28 mouse cellular contexts compared by ENCODE assay signal in genomic region chr1:130099227-130099626, GRCm38 (mm10).
DNase-seq lines count a peak whose midpoint lies in the region; ATAC-seq and TF ChIP-seq lines count a peak whose summit lies in the region.
"Had no signal": no experiment of that assay in that cellular context is flagged by ENCODE, and none has a peak within 500 bp of the region (broad histone marks: within the 10 kb centered on the region; RNA-seq: fewer than 3 reads in every experiment).

No protein-coding gene starts in this region.

- TF ChIP-seq POLR2A in heart, adult 2 months (IDR thresholded peaks at IDR 0.05; ENCODE audit: insufficient read depth, low read depth, low read length), result no peak

- no peaks in the 10 kb centered on the region for H3K36me3 ChIP-seq in heart, adult 2 months (ENCODE audit: control insufficient read depth, insufficient read depth, low read length)
- no peaks in the 10 kb centered on the region for H3K36me3 ChIP-seq in lung, embryonic 16.5 days (ENCODE audit: control insufficient read depth, insufficient read depth, low read length)
- H3K36me3 ChIP-seq: embryonic facial prominence, embryonic 10.5 days; embryonic facial prominence, embryonic 13.5 days; forebrain, embryonic 12.5 days; forebrain, embryonic 15.5 days; heart, embryonic 12.5 days; heart, embryonic 15.5 days; hindbrain, embryonic 12.5 days; hindbrain, embryonic 15.5 days had no signal

- TF ChIP-seq EP300 in heart, adult 2 months (IDR thresholded peaks at IDR 0.05; ENCODE audit: insufficient read depth, low read depth, low read length), result no peak

- no peak overlapping the region for H3K27ac ChIP-seq in heart, adult 2 months
- H3K27ac ChIP-seq in lung, embryonic 16.5 days (ENCODE audit: low read length), result no peak overlapping the region
- H3K27ac ChIP-seq: embryonic facial prominence, embryonic 10.5 days; embryonic facial prominence, embryonic 13.5 days; forebrain, embryonic 12.5 days; forebrain, embryonic 15.5 days; gastrocnemius, adult 2 months; heart, embryonic 15.5 days; hindbrain, embryonic 12.5 days; hindbrain, embryonic 15.5 days had no signal

- H3K27me3 ChIP-seq in heart, adult 2 months (ENCODE audit: control insufficient read depth, insufficient read depth, low read length), result no peaks in the 10 kb centered on the region
- H3K27me3 ChIP-seq in lung, embryonic 16.5 days (ENCODE audit: control insufficient read depth, insufficient read depth, low read depth, low read length), result no peaks in the 10 kb centered on the region
- H3K27me3 ChIP-seq: embryonic facial prominence, embryonic 13.5 days; forebrain, embryonic 12.5 days; forebrain, embryonic 15.5 days; heart, embryonic 12.5 days; heart, embryonic 15.5 days; hindbrain, embryonic 12.5 days; hindbrain, embryonic 15.5 days had no signal

- no peaks in the 10 kb centered on the region for H3K9me3 ChIP-seq in lung, embryonic 16.5 days (ENCODE audit: control insufficient read depth, low read length)
- H3K9me3 ChIP-seq: embryonic facial prominence, embryonic 10.5 days; embryonic facial prominence, embryonic 13.5 days; forebrain, embryonic 12.5 days; forebrain, embryonic 15.5 days; heart, embryonic 12.5 days; heart, embryonic 15.5 days; hindbrain, embryonic 12.5 days; hindbrain, embryonic 15.5 days had no signal

- H3K4me1 ChIP-seq in heart, adult 2 months (ENCODE audit: control insufficient read depth, insufficient read depth, low read length), result no peaks in the 10 kb centered on the region
- no peaks in the 10 kb centered on the region for H3K4me1 ChIP-seq in lung, embryonic 16.5 days (replicated peaks; ENCODE audit: control insufficient read depth, insufficient read depth, low read length)
- H3K4me1 ChIP-seq: embryonic facial prominence, embryonic 10.5 days; embryonic facial prominence, embryonic 13.5 days; forebrain, embryonic 12.5 days; forebrain, embryonic 15.5 days; heart, embryonic 12.5 days; heart, embryonic 15.5 days; hindbrain, embryonic 12.5 days; hindbrain, embryonic 15.5 days had no signal

- H3K4me2 ChIP-seq in lung, embryonic 16.5 days (ENCODE audit: low read depth, low read length), result no peak overlapping the region
- H3K4me2 ChIP-seq: embryonic facial prominence, embryonic 13.5 days; forebrain, embryonic 12.5 days; forebrain, embryonic 15.5 days; heart, embryonic 12.5 days; heart, embryonic 15.5 days; hindbrain, embryonic 12.5 days; hindbrain, embryonic 15.5 days had no signal

- peak; percentile 80 for ATAC-seq in frontal cortex, adult (ENCODE audit: low TSS enrichment)
- ATAC-seq in lung, embryonic 16.5 days (ENCODE audit: low read depth), result peak; percentile 61
- ATAC-seq: forebrain, embryonic 15.5 days; Patski had no signal

- WGBS in heart, adult 2 months, result 26% methylated on average over 2 of the region's 2 CpGs
- 79% methylated on average over 2 of the region's 2 CpGs for whole genome bisulfite sequencing in lung, embryonic 16.5 days

- no peak for DNase-seq in frontal cortex, postnatal 25 days (ENCODE audit: low spot score in 2 of 2)
- peak; percentile 4 to 9 for DNase-seq in heart, postnatal 10 days
- no peak for DNase-seq in heart, adult 2 months
- DNase-seq in lung, postnatal 4 days, result no peak
- peak; percentile 3 for DNase-seq in NIH3T3 (ENCODE audit: low read depth)
- no peak for DNase-seq in right cerebral cortex, postnatal 36 days (ENCODE audit: low spot score in 2 of 2)
- DNase-seq: adrenal gland, postnatal 14 days; cerebellum, adult 11-12 months; cerebellum, adult 8-10 months; cerebellum, postnatal 10 days; cerebellum, postnatal 36 days; embryo, embryonic 11 days; gastrocnemius, adult 2 months; gastrocnemius, postnatal 14 days; heart, adult 11 months; heart, postnatal 14 days had no signal

- TF ChIP-seq CTCF in heart, adult 2 months (IDR thresholded peaks at IDR 0.05), result no peak

- H3K9ac ChIP-seq in heart, adult 2 months (ENCODE audit: low read depth, low read length), result no peak overlapping the region
- no peak overlapping the region for H3K9ac ChIP-seq in lung, embryonic 16.5 days (ENCODE audit: low read length)
- H3K9ac ChIP-seq: embryonic facial prominence, embryonic 13.5 days; forebrain, embryonic 12.5 days; forebrain, embryonic 15.5 days; heart, embryonic 12.5 days; heart, embryonic 15.5 days; hindbrain, embryonic 12.5 days; hindbrain, embryonic 15.5 days had no signal

- intact Hi-C loops in heart, postnatal 10 days (cut with DNase I), result no loop called here
- intact Hi-C loops in heart, adult 2 months (cut with DNase I), result no loop called here

- H3K79me2 ChIP-seq in heart, adult 2 months (replicated peaks; ENCODE audit: control insufficient read depth, insufficient read depth, low read length), result no peaks in the 10 kb centered on the region

- H3K4me3 ChIP-seq in heart, adult 2 months, result no peak overlapping the region
- no peak overlapping the region for H3K4me3 ChIP-seq in lung, embryonic 16.5 days (ENCODE audit: low read length)
- H3K4me3 ChIP-seq: embryonic facial prominence, embryonic 10.5 days; embryonic facial prominence, embryonic 13.5 days; erythroblast, embryonic 14.5 days; forebrain, embryonic 12.5 days; forebrain, embryonic 15.5 days; gastrocnemius, adult 2 months; heart, embryonic 12.5 days; heart, embryonic 15.5 days; hindbrain, embryonic 12.5 days; hindbrain, embryonic 15.5 days had no signal

Comparison
In these comparisons a context has a peak if more than half of its experiments do, and no peak if none do; other contexts are left out.
1. DNase-seq: peak in heart, postnatal 10 days (2 of 2) and NIH3T3 (single experiment); none in frontal cortex, postnatal 25 days (0 of 2), heart, adult 2 months (0 of 2), lung, postnatal 4 days (0 of 2) and right cerebral cortex, postnatal 36 days (0 of 2).